Mouse (Mus musculus): Measurements from ENCODE around the gene Otud5.
A peak's percentile ranks its signal among the peaks of the same experiment; 100 is the strongest.
"Not testable (repeated sequence)": the region's sequence is repeated elsewhere in the genome, so short reads cannot be mapped to it uniquely, and the experiment has no call there.

The Otud5 gene

GRCm38 (mm10) chrX:7841163-7842162 is at the start of gene Otud5:
Gene Otud5 (plus strand): TSS chrX:7841364.
- peak; percentile 87 for DNase-seq (ENCODE audit: extremely low spot score)

GRCm38 (mm10) chrX:7793361-7793760 is 47.8 kb upstream of the Otud5 start:
- no peak for DNase-seq (ENCODE audit: extremely low spot score)

GRCm38 (mm10) chrX:7795016-7795415 is 46.1 kb upstream of the Otud5 start:
- DNase-seq (ENCODE audit: extremely low spot score): peak; percentile 20

GRCm38 (mm10) chrX:7797327-7797726 is 43.8 kb upstream of the Otud5 start:
- DNase-seq (ENCODE audit: extremely low spot score): no peak

- not testable (repeated sequence) for DNase-seq (ENCODE audit: extremely low spot score)
Observed at GRCm38 (mm10) chrX:7802157-7802556, 39.0 kb upstream of the Otud5 start.

- not testable (repeated sequence) for DNase-seq (ENCODE audit: extremely low spot score)
Observed at GRCm38 (mm10) chrX:7815016-7815415, 26.1 kb upstream of the Otud5 start.

GRCm38 (mm10) chrX:7821865-7822779 is 19.0 kb upstream of the Otud5 start, which contains the start of gene Kcnd1:
Gene Kcnd1 (plus strand): TSS chrX:7822289.
- peak; percentile 4 for DNase-seq (ENCODE audit: extremely low spot score)

GRCm38 (mm10) chrX:7837146-7837545 is 4.0 kb upstream of the Otud5 start:
- no peak for DNase-seq (ENCODE audit: extremely low spot score)

- DNase-seq (ENCODE audit: extremely low spot score): no peak
Observed at GRCm38 (mm10) chrX:7840842-7841162, 362 bp upstream of the Otud5 start.

GRCm38 (mm10) chrX:7842318-7842717 is 1.2 kb downstream of the Otud5 start:
- DNase-seq (ENCODE audit: extremely low spot score): no peak

- DNase-seq (ENCODE audit: extremely low spot score): no peak
Observed at GRCm38 (mm10) chrX:7847845-7848244, 6.7 kb downstream of the Otud5 start.

- DNase-seq (ENCODE audit: extremely low spot score): no peak
Observed at GRCm38 (mm10) chrX:7854578-7854977, 13.4 kb downstream of the Otud5 start.

- no peak for DNase-seq (ENCODE audit: extremely low spot score)
Observed at GRCm38 (mm10) chrX:7859191-7859753, 18.1 kb downstream of the Otud5 start.

- no peak for DNase-seq (ENCODE audit: extremely low spot score)
Observed at GRCm38 (mm10) chrX:7863181-7863580, 22.0 kb downstream of the Otud5 start.

GRCm38 (mm10) chrX:7864551-7864950 is 23.4 kb downstream of the Otud5 start:
- no peak for DNase-seq (ENCODE audit: extremely low spot score)

- no peak for DNase-seq (ENCODE audit: extremely low spot score)
Observed at GRCm38 (mm10) chrX:7865343-7865742, 24.2 kb downstream of the Otud5 start.

GRCm38 (mm10) chrX:7865786-7866185 is 24.6 kb downstream of the Otud5 start:
- DNase-seq (ENCODE audit: extremely low spot score): no peak

GRCm38 (mm10) chrX:7867141-7867540 is 26.0 kb downstream of the Otud5 start:
- DNase-seq (ENCODE audit: extremely low spot score): no peak

GRCm38 (mm10) chrX:7868506-7868905 is 27.3 kb downstream of the Otud5 start:
- DNase-seq (ENCODE audit: extremely low spot score): no peak

GRCm38 (mm10) chrX:7869826-7870225 is 28.7 kb downstream of the Otud5 start:
- DNase-seq (ENCODE audit: extremely low spot score): no peak

GRCm38 (mm10) chrX:7878007-7878419 is 36.8 kb downstream of the Otud5 start, which contains the start of gene Pim2:
Gene Pim2 (plus strand): TSS chrX:7878262.
- DNase-seq (ENCODE audit: extremely low spot score): peak; percentile 69

GRCm38 (mm10) chrX:7878495-7878894 is 37.3 kb downstream of the Otud5 start:
- DNase-seq (ENCODE audit: extremely low spot score): no peak
